Mouse (Mus musculus): ENCODE measurements around the gene Mrpl33. TPM values are rescaled to one million over a fixed set of nuclear protein-coding genes. Genes with fewer than 3 reads are reported as not detected.

Mrpl33 gene
- total RNA-seq, 2 experiments from 2014 or later, result 93.4 to 320 TPM

- no peak for ATAC-seq (replicated peaks; ENCODE audit: low FRiP score, low TSS enrichment, poor library complexity, severe bottlenecking)
Measured at GRCm38 (mm10) chr5:31680183-31680582, 83.4 kb downstream of the Mrpl33 start.

DNA sequence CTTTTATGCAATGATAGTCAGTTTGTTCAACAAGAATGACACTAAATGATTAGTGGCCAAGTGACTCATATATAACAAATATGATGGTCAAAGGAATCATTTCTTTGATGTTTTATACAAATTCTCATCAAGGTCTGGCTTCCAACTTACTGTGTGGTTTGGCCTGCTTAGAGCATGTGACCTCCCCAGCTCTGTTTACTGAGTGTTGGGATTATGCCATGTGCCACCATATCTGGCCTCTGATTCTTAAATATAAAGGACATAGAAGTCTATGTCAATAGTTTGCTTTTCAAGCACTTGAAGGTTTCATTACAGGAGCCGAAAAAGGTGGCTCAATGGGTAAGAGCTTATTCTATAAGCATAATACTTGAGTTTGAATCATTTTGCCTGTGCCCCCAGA is 85.6 kb downstream of the Mrpl33 start:
- ATAC-seq (replicated peaks; ENCODE audit: low FRiP score, low TSS enrichment, poor library complexity, severe bottlenecking), result no peak

GRCm38 (mm10) chr5:31686040-31686439 is 89.3 kb downstream of the Mrpl33 start:
- ATAC-seq (replicated peaks; ENCODE audit: low FRiP score, low TSS enrichment, poor library complexity, severe bottlenecking), result peak; percentile 97

DNA sequence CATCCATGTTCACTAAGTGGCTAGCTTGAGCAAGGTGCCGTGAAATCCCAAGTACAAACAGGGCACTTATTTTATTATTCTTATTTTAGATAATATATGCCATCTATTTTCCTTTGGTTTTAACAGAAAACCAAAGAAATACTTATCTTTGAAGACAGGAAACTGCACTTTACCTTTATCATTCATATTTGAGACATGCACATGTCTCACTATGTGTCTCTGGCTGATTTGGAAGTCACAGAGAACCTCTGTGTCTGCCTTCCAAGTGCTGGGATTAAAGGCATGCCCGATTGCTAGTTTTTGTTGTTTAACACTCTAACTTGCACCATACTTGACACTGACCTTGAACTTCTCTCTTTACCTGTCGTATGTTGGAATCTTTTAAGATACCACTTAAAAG is 91.2 kb downstream of the Mrpl33 start:
- ATAC-seq (replicated peaks; ENCODE audit: low FRiP score, low TSS enrichment, poor library complexity, severe bottlenecking), result peak; percentile 83

- no peak for ATAC-seq (replicated peaks; ENCODE audit: low FRiP score, low TSS enrichment, poor library complexity, severe bottlenecking)
Measured at GRCm38 (mm10) chr5:31693191-31693590, 96.5 kb downstream of the Mrpl33 start.

DNA sequence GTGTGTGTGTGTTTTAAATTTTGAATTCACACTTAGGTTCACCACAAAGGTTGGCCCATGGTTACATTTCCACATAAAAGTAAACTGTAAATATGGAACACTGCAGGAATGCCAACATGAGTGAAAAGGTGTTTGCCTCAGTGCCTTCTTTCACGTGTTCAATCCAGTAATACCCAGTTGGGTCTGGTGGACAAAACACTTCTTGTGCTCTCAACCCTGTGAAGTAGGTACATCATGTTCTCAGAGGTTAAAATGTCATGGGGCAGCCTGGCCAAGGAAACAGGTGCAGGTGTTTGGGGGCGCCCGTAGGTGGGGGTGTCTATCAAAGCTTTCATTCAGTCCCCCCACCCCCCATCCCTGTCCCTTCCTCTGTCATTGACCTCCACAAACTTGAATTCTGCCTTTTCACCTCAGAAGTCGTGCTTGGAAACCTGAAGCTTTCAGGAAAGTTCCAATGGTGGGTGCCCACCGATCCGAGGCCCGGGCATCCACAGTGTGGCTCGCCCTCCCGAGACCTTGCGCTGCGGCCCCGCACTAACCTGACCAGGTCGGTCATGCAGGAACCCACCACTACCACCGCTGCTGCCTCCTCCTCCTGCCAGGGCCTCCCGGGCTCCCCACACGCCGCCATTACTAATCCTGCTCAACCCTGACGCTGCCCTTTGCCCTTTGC is 100.4 kb downstream of the Mrpl33 start, which contains the start of gene Rbks:
Gene Rbks, minus strand, starts transcription at position 657 of the 673 bp plus-strand sequence.
- peak; percentile 80 for ATAC-seq (replicated peaks; ENCODE audit: low FRiP score, low TSS enrichment, poor library complexity, severe bottlenecking)

- peak; percentile 60 for ATAC-seq (replicated peaks; ENCODE audit: low FRiP score, low TSS enrichment, poor library complexity, severe bottlenecking)
Measured at GRCm38 (mm10) chr5:31697644-31698296, 101.0 kb downstream of the Mrpl33 start, which contains the start of gene Babam2. Babam2 (plus strand) TSS chr5:31697684.

DNA sequence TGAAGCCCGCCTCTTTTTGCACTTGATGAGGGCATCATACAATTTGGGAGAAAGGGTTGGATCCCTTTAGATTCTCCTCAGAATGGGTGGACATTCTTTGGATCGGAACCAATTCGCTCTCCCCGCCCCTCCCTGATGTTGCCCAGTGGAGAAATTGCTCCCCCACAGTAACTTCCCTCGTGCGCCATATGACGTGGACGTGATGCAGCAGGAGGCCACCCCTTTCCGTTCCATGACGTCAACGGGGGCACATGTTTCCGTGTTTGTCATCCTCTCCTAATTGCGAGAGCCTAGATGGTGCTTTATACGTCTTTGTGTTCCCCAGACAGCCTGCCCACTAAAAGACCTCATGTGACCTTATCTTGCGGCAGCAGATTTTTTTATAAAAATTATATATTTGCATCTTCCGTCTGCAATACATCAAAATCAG is 101.6 kb downstream of the Mrpl33 start:
- ATAC-seq (replicated peaks; ENCODE audit: low FRiP score, low TSS enrichment, poor library complexity, severe bottlenecking), result peak; percentile 93

GRCm38 (mm10) chr5:31698931-31699330 is 102.2 kb downstream of the Mrpl33 start:
- no peak for ATAC-seq (replicated peaks; ENCODE audit: low FRiP score, low TSS enrichment, poor library complexity, severe bottlenecking)

DNA sequence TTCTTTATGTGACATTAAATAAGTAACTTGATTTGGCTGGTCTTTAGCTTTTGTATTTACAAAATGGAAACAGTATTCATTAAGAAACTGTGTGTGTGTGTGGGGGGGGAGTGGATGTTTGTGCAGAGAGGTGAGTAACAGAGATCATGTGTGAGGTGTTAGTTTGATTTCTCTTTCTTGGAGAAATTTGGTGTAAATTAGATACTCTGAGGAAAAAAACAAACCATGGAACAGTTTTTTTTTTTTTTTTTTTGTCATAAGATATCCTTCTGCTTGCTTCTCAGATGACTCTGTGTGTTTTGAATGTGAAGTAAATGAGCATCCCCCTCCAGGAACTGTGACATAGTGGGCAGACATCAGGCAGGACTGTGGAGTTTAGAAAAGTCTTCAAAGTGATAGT is 102.7 kb downstream of the Mrpl33 start:
- no peak for ATAC-seq (replicated peaks; ENCODE audit: low FRiP score, low TSS enrichment, poor library complexity, severe bottlenecking)

DNA sequence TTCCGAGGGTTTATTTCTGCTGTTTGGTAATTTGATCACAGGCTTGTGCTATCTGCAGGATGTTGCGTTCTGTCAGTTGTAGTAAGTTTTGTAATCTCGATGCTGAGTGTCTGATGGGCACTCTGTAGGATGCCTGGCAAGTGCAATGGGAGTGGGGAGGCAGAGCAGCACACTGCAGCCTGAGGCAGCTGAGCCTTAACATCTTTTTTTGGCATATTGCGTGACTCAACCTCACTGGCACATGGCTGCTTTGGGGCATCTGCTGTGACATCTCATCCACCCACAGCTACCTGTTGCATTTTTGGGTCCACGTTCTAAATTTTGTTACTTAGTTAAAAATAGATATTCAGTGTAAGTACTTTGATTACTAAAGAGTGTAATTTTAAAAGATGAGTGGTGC is 108.2 kb downstream of the Mrpl33 start:
- no peak for ATAC-seq (replicated peaks; ENCODE audit: low FRiP score, low TSS enrichment, poor library complexity, severe bottlenecking)

DNA sequence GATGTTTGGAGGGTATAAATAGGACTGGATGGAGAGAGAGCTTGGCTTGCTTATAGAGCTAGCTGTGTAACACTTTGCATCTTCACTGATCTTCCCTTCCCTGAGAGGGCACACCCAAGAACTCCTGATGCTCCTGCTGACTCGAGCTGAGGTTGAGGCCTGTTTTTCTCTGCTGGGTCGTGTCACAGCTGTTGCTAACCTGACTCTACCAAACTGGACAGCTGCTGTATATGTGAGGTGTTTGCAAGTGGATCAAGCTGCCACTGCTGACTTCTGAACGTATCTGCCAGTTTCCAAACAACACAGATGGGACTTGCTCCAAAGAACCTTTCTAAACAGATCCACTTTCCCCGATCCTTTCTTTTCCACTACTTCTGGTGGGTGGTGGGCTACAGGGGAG is 110.1 kb downstream of the Mrpl33 start:
- ATAC-seq (replicated peaks; ENCODE audit: low FRiP score, low TSS enrichment, poor library complexity, severe bottlenecking), result no peak

- ATAC-seq (replicated peaks; ENCODE audit: low FRiP score, low TSS enrichment, poor library complexity, severe bottlenecking), result peak; percentile 52; the same call in 1 of the 2 replicates
Measured at GRCm38 (mm10) chr5:31709389-31709788, 112.7 kb downstream of the Mrpl33 start.

- 0 out of 2 replicates have a peak, but pooled peaks have one; percentile 25 for ATAC-seq (replicated peaks; ENCODE audit: low FRiP score, low TSS enrichment, poor library complexity, severe bottlenecking)
Measured at GRCm38 (mm10) chr5:31713280-31713711, 116.6 kb downstream of the Mrpl33 start.

GRCm38 (mm10) chr5:31713841-31714264 is 117.1 kb downstream of the Mrpl33 start:
- ATAC-seq (replicated peaks; ENCODE audit: low FRiP score, low TSS enrichment, poor library complexity, severe bottlenecking), result peak; percentile 52

Other genes starting within 250 kb of the Mrpl33 start
- 22.8 and 23.5 TPM in 2 replicates for gene Zfp512, start 144.5 kb upstream of the Mrpl33 start, total RNA-seq (2014; fragmentation: Nextera tagmentation)
- 28.6 and 54.5 TPM in 2 replicates for gene Zfp512, start 144.5 kb upstream of the Mrpl33 start, total RNA-seq (2017)
- gene 4930548H24Rik, start 111.2 kb upstream of the Mrpl33 start, total RNA-seq (2014; fragmentation: Nextera tagmentation), result 4.4 TPM in 1 of 2 replicates, not detected in the other
- gene 4930548H24Rik, start 111.2 kb upstream of the Mrpl33 start, total RNA-seq (2017), result 0.75 TPM in 1 of 2 replicates, not detected in the other
- gene Gpn1, start 102.2 kb upstream of the Mrpl33 start, total RNA-seq (2014; fragmentation: Nextera tagmentation), result 34.3 and 34.8 TPM in 2 replicates
- 39.7 and 46.9 TPM in 2 replicates for gene Gpn1, start 102.2 kb upstream of the Mrpl33 start, total RNA-seq (2017)
- 61.9 and 72.9 TPM in 2 replicates for gene Slc4a1ap, start 69.9 kb upstream of the Mrpl33 start, total RNA-seq (2014; fragmentation: Nextera tagmentation)
- gene Slc4a1ap, start 69.9 kb upstream of the Mrpl33 start, total RNA-seq (2017), result 41.4 and 59.8 TPM in 2 replicates
- 18.2 and 23.9 TPM in 2 replicates for gene Supt7l, start 69.1 kb upstream of the Mrpl33 start, total RNA-seq (2014; fragmentation: Nextera tagmentation)
- 18.8 and 29.6 TPM in 2 replicates for gene Supt7l, start 69.1 kb upstream of the Mrpl33 start, total RNA-seq (2017)
- gene Rbks, start 100.7 kb downstream of the Mrpl33 start, total RNA-seq (2014; fragmentation: Nextera tagmentation), result 21.5 and 29.3 TPM in 2 replicates
- 27.3 and 33.7 TPM in 2 replicates for gene Rbks, start 100.7 kb downstream of the Mrpl33 start, total RNA-seq (2017)
- gene Babam2, start 100.7 kb downstream of the Mrpl33 start, total RNA-seq (2014; fragmentation: Nextera tagmentation), result 82.0 and 102 TPM in 2 replicates
- gene Babam2, start 100.7 kb downstream of the Mrpl33 start, total RNA-seq (2017), result 32.2 and 50.5 TPM in 2 replicates

Measured in megakaryocyte-erythroid progenitor cell, adult 5-6 weeks (primary cell).